Mouse (Mus musculus): Measurements from ENCODE around the gene Wfikkn1.

DNA sequence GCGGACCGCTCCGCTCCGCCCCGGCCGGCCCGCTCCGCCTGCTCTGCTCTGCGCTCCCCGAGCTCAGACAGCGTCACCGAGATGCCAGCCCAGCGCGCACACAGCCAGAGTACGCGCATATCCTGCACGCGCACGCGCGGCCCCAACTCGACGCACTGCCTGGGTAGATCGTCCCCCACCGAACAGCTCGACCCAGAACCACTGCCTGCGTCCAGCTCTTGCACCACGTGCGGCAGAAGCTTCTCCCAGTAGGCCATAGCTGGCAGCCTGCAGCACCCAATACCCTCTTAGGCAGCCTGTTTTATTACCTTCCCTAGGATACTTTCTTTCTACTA, 43.6 kb downstream of the Wfikkn1 start, which contains the start of gene Rhbdl1:
- peak; percentile 18; the same call in 1 of the 2 replicates for TF ChIP-seq CTCF (IDR thresholded peaks at IDR 0.05; ENCODE audit: borderline replicate concordance, control insufficient read depth, extremely low read depth, insufficient read depth, low read length, poor library complexity)
- TF ChIP-seq POLR2A (IDR thresholded peaks at IDR 0.05; ENCODE audit: control insufficient read depth, extremely low read depth, insufficient read depth, low read length, poor library complexity), result no peak
